Mouse (Mus musculus): ENCODE measurements around the gene Poldip3. TPM values are rescaled to one million over a fixed set of nuclear protein-coding genes. Genes with fewer than 3 reads are reported as not detected.

The Poldip3 gene
- 10 to 100 TPM; 33.8 to 43.3 TPM for total RNA-seq (2021)
- long read RNA-seq, experiment 1, transcript Poldip3-201 (9 exons, 3,299 nt), result major isoform, 60 of 76 reads
- long read RNA-seq, experiment 1, transcript Poldip3-202 (8 exons, 3,157 nt), result minor isoform, 9 of 76 reads
- long read RNA-seq, experiment 1, partial matches to known transcripts, result 6 of 76 reads
- long read RNA-seq, experiment 1, other reads (novel, unspliced or antisense), result 1 of 76 reads
- long read RNA-seq, experiment 2, transcript Poldip3-201 (9 exons, 3,299 nt), result major isoform, 50 of 71 reads
- long read RNA-seq, experiment 2, transcript Poldip3-202 (8 exons, 3,157 nt), result minor isoform, 14 of 71 reads
- long read RNA-seq, experiment 2, partial matches to known transcripts, result 4 of 71 reads
- long read RNA-seq, experiment 2, other reads (novel, unspliced or antisense), result 3 of 71 reads

- DNase-seq, result peak; percentile 96
Observed at GRCm38 (mm10) chr15:83149196-83150072, at the start of gene Poldip3. TSS of gene Poldip3 (minus strand) at chr15:83149384.

GRCm38 (mm10) chr15:83193413-83193812 is 44.2 kb upstream of the Poldip3 start:
- DNase-seq, result no peak

DNA sequence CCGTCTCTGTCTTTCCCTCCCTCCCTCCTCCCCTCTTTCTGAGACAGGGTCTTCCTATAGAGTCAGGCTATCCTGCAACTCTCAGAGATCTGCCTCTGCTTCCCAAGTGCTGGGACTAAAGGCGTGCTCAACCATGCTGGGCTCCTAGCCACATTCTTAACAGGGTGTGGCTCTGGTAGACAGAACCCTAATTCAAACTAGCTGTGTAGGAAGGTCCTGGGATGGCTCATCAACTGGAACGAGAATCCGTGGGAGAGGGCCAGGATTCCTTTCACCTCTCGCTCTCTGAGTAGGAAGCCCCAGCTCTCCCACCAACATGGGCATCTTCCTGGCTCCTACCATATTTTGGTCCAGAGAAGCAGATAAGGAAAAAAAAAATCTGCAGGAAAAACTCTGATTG is 33.2 kb upstream of the Poldip3 start:
- DNase-seq, result no peak

- DNase-seq, result no peak
Observed at GRCm38 (mm10) chr15:83181800-83182330, 32.7 kb upstream of the Poldip3 start.

DNA sequence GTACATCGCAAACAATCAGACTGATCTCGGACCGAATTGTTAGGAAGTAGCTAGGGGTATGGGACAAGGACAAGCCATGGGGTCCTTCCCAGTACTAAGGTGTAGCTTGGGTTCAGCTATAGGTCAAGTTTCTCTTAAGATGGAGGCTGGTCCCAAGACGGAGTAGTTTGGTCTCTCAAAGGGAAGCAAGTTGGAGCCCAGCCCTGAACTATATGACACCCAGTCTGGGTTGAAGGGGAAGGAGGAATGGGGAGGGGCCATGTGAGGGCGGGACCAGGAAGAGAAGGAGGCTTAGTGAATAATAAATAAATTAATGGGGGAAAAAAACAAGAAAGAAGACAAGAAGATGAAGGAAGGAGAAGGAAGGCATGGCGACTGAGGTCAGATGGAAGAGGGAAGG is 30.8 kb upstream of the Poldip3 start:
- no peak for DNase-seq

GRCm38 (mm10) chr15:83176653-83177052 is 27.5 kb upstream of the Poldip3 start:
- no peak for DNase-seq

- DNase-seq, result no peak
Observed at GRCm38 (mm10) chr15:83173914-83174884, 25.0 kb upstream of the Poldip3 start.

GRCm38 (mm10) chr15:83172492-83173429 is 23.6 kb upstream of the Poldip3 start, which contains the start of gene Cyb5r3:
TSS of gene Cyb5r3 (minus strand) at chr15:83172592.
- no peak for DNase-seq

DNA sequence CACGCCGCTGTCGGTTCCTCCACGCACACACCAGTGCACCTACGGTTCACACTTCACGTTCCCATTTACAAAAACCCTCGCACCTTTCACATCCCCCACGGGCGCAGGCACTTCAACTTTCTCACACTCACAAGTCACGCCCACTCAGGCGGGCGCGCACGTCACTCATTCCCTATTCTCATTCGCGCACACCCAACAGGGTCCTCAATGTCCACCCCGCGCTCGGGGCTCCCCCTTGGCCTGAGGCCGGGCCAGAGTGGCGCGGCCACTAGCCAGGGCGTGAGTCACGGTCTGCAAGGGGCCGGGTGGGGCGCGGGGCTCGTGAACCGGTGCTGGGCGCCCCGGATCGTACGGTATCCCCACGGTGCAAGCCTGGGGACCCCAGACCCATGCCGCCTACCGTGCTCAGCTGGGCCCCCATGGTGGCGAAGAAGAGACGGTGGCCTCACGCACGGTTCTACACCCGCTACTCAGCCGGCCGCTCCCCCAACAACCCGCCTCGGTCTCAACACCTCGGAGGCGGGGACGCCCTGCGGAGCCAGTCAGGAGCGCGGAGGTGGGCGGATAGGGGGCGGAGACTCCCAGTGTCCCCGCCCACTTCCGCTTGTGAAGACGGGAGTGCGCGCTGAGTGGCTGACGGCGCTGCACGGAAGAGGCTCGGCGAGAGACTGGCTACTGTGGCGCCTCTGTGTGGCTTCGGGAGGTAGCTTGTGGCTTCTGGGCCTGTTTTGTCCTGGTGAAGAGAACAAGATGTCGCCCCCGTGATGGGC is 22.7 kb upstream of the Poldip3 start:
- DNase-seq, result peak; percentile 96

DNA sequence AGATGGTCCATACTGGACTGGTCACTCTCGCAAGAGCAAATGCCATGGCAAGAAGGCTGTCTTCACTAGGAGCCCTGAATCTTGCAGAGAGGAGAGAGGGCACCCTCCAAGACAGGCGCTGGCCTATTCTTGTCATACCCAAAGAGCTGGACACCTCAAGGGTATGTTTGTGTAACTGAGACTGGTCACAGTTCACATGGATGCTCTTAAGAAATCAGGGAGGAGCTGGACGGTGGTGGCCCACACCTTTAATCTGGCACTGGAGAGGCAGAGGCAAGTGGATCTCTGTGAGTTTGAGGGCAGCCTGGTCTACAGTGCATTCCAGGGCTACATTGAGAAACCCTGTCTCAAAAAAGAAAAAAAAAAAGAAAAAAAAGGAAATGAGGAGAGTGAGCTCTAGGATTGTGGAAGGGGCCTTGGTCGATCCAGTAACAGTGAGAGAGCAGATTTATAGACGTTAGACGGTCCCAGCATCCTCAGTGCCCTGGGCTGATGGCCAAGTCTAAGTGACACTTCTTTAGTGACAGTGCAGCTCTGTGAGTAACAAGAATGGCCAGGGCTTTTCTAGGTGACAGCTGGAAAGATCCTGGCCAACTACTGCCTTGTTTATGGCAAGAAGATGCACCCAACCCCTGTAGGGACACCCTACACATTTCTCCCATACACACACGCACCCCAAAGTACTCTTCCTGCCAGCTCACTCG is 21.9 kb upstream of the Poldip3 start:
- DNase-seq, result no peak

DNA sequence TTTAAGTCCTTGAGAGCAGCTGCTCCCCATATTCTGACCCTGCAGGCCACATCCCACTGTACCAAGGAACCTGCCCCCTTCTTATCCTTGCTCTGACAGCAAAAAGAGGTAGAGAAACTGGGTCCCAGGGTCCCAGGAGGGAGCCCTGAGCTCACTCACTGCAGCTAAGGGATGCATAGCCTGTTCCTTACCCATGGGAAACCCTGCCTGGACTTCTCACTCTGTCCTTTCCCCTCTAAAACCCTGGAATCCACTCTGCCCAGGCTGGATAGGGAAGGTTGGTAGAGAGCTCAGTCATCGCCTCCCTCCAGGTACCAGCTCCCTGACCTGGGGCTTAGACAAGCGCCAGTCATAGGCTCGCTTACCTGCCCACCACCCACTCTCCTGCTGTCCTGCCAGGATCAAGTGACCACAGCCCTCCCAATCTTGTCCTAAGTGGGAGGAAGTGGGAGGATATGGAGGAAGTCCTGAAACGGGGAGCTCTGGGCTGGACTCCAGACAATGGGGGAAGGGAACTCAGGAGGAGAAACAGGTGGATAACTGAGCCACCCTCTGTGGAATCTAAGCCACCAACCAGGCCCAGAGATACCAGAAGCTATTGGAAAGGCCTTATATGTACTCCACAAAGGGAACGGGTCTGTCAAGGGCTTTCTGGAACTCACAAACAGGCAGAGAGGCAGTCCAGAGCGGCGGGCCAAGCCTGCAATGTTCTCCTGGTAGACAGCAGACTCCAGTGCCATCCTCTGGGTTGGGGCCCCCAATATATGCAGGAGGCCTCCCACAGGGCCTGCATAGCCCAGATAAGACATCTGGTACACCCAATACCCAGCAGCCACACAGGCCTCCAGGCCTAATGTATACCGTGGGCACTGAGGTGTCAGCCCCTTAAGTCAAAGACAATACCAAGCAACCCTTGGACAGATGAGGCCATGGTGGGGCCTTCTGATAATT is 20.9 kb upstream of the Poldip3 start:
- no peak for DNase-seq

GRCm38 (mm10) chr15:83168875-83169771 is 19.9 kb upstream of the Poldip3 start:
- no peak for DNase-seq

- no peak for DNase-seq
Observed at GRCm38 (mm10) chr15:83168311-83168710, 19.1 kb upstream of the Poldip3 start.

DNA sequence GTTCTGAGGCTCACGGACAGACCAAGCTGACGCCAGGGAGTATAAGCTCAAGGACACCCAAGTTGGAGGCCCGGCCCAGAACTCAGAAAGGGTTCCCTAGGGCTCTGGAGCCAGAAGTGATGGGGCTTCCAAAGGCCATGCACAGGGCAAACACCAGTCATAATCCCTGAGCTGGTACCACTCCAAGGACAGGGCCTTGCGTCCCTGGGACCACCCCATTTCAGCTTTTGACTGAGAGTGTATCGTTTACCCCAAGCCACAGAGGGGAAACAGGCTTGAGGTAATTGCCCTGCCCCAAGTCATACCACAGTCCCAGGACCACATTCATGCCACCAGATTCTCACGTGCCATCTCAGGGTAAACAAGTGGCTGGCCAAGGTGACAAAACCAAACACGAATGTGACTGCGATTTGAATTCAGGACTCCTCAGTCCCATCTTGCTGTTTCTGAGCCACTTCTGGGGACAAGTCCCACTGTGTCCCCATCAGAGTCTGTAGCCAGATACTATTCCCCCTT is 18.4 kb upstream of the Poldip3 start:
- DNase-seq, result no peak

GRCm38 (mm10) chr15:83167126-83167525 is 17.9 kb upstream of the Poldip3 start:
- DNase-seq, result no peak

- peak; percentile 59 for DNase-seq
Observed at GRCm38 (mm10) chr15:83166642-83167041, 17.5 kb upstream of the Poldip3 start.
